Mouse (Mus musculus) bone marrow, adult 2 months (tissue): ENCODE results near the gene Tex45.

Source experiments
- CTCF ChIP-seq: fragments of 200-500 bp; IDR thresholded peaks from 2 replicates; pipeline ENCODE4 v1.5.1; 2011; ENCODE audit warnings: low read length, control low read depth; ENCODE audit not compliant: control insufficient read depth, insufficient read depth
- POLR2A ChIP-seq: fragments of 200-500 bp; IDR thresholded peaks from 2 replicates; pipeline ENCODE4 v1.6.1; 2011; ENCODE audit warnings: low read depth, mild to moderate bottlenecking, control low read depth, low read length, borderline replicate concordance; ENCODE audit not compliant: control insufficient read depth

GRCm38 (mm10) chr8:3515260-3515671 lies 44.6 kb downstream of the Tex45 start, which contains the start of gene Pnpla6:
- TF ChIP-seq CTCF (no peak), POLR2A (peak; percentile 82; the same call in 1 of the 2 replicates)
